Mouse (Mus musculus): ENCODE results near the gene Rfc1. TPM values are rescaled to one million over a fixed set of nuclear protein-coding genes. Genes with fewer than 3 reads are reported as not detected.
"Not testable (repeated sequence)": the region's sequence is repeated elsewhere in the genome, so short reads cannot be mapped to it uniquely, and the experiment has no call there.

The Rfc1 gene
- polyA plus RNA-seq, 2 experiments = 19.0 to 36.4 TPM

DNA sequence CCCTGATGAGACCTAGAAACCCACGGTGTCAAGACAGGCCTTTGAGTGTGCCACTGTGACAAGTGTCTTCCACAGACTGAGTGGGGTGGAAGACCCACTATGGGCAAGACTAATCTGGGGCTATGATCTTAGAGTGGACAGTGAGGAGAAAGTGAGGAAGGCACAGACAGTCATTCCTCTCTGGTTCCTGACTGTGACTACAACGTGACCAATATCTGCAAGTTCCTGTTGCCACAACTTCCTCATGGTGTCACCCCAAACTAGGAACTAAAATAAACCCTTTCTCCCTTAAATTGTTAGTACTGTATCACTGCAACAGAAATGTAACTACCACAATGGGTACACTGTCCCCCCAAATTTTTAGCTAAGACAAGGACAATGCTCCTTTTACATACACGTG is 26.6 kb downstream of the Rfc1 start:
- Histone ChIP-seq H3K4me1 (replicated peaks; ENCODE audit: control insufficient read depth in 2 of 2, insufficient read depth in 2 of 2, low read length in 1 of 2) (no peaks in the 10 kb centered on the region), H3K4me3 (ENCODE audit: insufficient read depth in 1 of 2, low read depth in 2 of 2, low read length in 2 of 2) (no peak overlapping the region), H3K27me3 (ENCODE audit: control insufficient read depth, insufficient read depth, low read length) (no peaks in the 10 kb centered on the region), H3K4me2 (ENCODE audit: low read depth) (no peak overlapping the region), H3K9ac (replicated peaks) (no peak overlapping the region), H3K36me3 (replicated peaks; ENCODE audit: control insufficient read depth, insufficient read depth, low read depth) (peaks cover 26% of the 10 kb centered on the region), H3K27ac (no peak overlapping the region), H3K9me3 (ENCODE audit: control insufficient read depth, low read length) (no peaks in the 10 kb centered on the region)
- DNase-seq (ENCODE audit: low read depth in 3 of 3, low spot score in 3 of 3) (no peak), ATAC-seq (ENCODE audit: insufficient read depth) (no peak)
- TF ChIP-seq EP300 (IDR thresholded peaks at IDR 0.05; ENCODE audit: low read depth) = no peak
- no peak for TF ChIP-seq CTCF (IDR thresholded peaks at IDR 0.05; ENCODE audit: low read depth)
- WGBS (ENCODE audit: insufficient replicate concordance) = 71% methylated on average over 3 of the region's 3 CpGs

DNA sequence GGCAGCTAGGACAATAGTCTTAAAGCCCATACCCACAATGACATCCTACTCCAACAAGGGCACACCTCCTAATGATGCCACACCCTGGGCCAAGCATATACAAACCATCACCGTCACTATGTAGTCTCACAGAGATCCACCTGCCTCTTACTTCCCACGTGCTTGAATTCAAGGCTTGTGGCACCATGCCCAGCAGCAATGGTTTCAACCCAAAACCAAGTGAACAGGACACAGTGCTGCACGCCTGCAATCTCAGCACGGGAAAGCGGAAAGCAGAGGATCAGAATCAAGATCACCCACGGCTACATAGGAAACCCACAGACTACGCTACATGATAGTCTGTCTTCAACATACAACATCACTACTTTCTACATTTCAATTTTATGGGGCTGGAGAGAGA is 27.3 kb downstream of the Rfc1 start:
- Histone ChIP-seq H3K4me3 (ENCODE audit: insufficient read depth in 1 of 2, low read depth in 2 of 2, low read length in 2 of 2) (no peak overlapping the region), H3K4me2 (ENCODE audit: low read depth) (no peak overlapping the region), H3K27me3 (ENCODE audit: control insufficient read depth, insufficient read depth, low read length) (no peaks in the 10 kb centered on the region), H3K9me3 (ENCODE audit: control insufficient read depth, low read length) (no peaks in the 10 kb centered on the region), H3K9ac (replicated peaks) (no peak overlapping the region), H3K4me1 (replicated peaks; ENCODE audit: control insufficient read depth in 2 of 2, insufficient read depth in 2 of 2, low read length in 1 of 2) (no peaks in the 10 kb centered on the region), H3K27ac (no peak overlapping the region), H3K36me3 (replicated peaks; ENCODE audit: control insufficient read depth, insufficient read depth, low read depth) (peaks cover 26% of the 10 kb centered on the region)
- no peak for ATAC-seq (ENCODE audit: insufficient read depth)
- TF ChIP-seq CTCF (IDR thresholded peaks at IDR 0.05; ENCODE audit: low read depth) (no peak), EP300 (IDR thresholded peaks at IDR 0.05; ENCODE audit: low read depth) (no peak)
- no peak for DNase-seq (ENCODE audit: low read depth in 3 of 3, low spot score in 3 of 3)
- WGBS (ENCODE audit: insufficient replicate concordance) = 83% methylated on average over 7 of the region's 7 CpGs

DNA sequence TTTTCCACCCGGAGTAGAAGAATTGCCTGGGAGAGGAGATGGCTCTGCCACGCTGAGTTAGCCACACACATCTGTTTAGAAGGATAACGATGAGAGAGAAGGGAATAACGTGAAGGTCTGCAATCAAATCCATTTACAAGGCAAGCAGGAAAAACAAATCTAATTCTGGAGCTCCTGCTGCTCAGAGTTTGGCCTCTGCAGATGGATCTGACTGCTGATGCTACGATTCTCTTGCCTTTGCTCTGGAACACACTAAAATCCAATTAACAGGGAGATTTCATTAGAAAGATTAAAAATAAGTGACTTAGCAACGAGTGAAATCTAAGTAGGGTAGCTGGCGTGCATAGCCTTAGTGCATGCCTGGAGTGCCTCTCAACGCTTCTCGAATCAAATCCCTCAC is 30.0 kb downstream of the Rfc1 start:
- Histone ChIP-seq H3K9me3 (ENCODE audit: control insufficient read depth, low read length) (no peaks in the 10 kb centered on the region), H3K9ac (replicated peaks) (no peak overlapping the region), H3K4me2 (ENCODE audit: low read depth) (no peak overlapping the region), H3K4me1 (replicated peaks; ENCODE audit: control insufficient read depth in 2 of 2, insufficient read depth in 2 of 2, low read length in 1 of 2) (0 out of 4 replicates have a peak, but pooled peaks cover 0 to under 1% of the 10 kb centered on the region in 2 experiments), H3K4me3 (ENCODE audit: insufficient read depth in 1 of 2, low read depth in 2 of 2, low read length in 2 of 2) (no peak overlapping the region), H3K27ac (no peak overlapping the region), H3K27me3 (ENCODE audit: control insufficient read depth, insufficient read depth, low read length) (no peaks in the 10 kb centered on the region), H3K36me3 (replicated peaks; ENCODE audit: control insufficient read depth, insufficient read depth, low read depth) (peaks cover 26% of the 10 kb centered on the region)
- DNase-seq (ENCODE audit: low read depth in 3 of 3, low spot score in 3 of 3) (no peak), ATAC-seq (ENCODE audit: insufficient read depth) (no peak)
- TF ChIP-seq EP300 (IDR thresholded peaks at IDR 0.05; ENCODE audit: low read depth) (no peak), CTCF (IDR thresholded peaks at IDR 0.05; ENCODE audit: low read depth) (no peak)
- WGBS (ENCODE audit: insufficient replicate concordance) = 75% methylated on average over 9 of the region's 9 CpGs

DNA sequence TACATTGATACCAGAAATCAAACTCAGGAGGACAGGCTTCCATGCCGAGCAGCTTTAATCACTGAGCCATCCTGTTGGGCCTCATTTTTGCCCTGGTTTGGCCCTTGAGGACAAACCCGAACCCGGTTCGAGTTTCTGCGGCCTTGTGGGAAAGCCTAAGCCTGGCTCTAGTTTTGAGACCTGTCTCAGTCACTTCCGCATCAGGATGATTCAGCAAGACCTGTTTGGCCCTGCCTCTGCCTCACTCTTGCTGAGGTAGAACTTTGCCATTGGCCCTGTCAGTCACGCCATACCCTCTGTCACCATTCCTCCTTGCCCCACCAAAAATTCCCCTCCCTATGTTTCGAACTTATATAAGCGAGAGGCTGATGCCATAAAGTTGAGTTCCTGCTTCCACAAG is 35.3 kb downstream of the Rfc1 start:
- no peak overlapping the region for H3K9ac ChIP-seq (replicated peaks)
- peaks cover 38% of the 10 kb centered on the region for H3K36me3 ChIP-seq (replicated peaks; ENCODE audit: control insufficient read depth, insufficient read depth, low read depth)
- H3K27ac ChIP-seq = no peak overlapping the region
- no peak overlapping the region for H3K4me3 ChIP-seq (ENCODE audit: insufficient read depth in 1 of 2, low read depth in 2 of 2, low read length in 2 of 2)
- WGBS (ENCODE audit: insufficient replicate concordance) = 81% methylated on average over 9 of the region's 9 CpGs
- H3K27me3 ChIP-seq (ENCODE audit: control insufficient read depth, insufficient read depth, low read length) = no peaks in the 10 kb centered on the region
- H3K4me2 ChIP-seq (ENCODE audit: low read depth) = no peak overlapping the region
- DNase-seq (ENCODE audit: low read depth in 3 of 3, low spot score in 3 of 3) (no peak), ATAC-seq (ENCODE audit: insufficient read depth) (no peak)
- peaks cover 4 to 14% of the 10 kb centered on the region in 2 experiments; a peak in 3 of 4 replicates for H3K4me1 ChIP-seq (replicated peaks; ENCODE audit: control insufficient read depth in 2 of 2, insufficient read depth in 2 of 2, low read length in 1 of 2)
- no peak for TF ChIP-seq EP300 (IDR thresholded peaks at IDR 0.05; ENCODE audit: low read depth)
- no peak for TF ChIP-seq CTCF (IDR thresholded peaks at IDR 0.05; ENCODE audit: low read depth)
- no peaks in the 10 kb centered on the region for H3K9me3 ChIP-seq (ENCODE audit: control insufficient read depth, low read length)

DNA sequence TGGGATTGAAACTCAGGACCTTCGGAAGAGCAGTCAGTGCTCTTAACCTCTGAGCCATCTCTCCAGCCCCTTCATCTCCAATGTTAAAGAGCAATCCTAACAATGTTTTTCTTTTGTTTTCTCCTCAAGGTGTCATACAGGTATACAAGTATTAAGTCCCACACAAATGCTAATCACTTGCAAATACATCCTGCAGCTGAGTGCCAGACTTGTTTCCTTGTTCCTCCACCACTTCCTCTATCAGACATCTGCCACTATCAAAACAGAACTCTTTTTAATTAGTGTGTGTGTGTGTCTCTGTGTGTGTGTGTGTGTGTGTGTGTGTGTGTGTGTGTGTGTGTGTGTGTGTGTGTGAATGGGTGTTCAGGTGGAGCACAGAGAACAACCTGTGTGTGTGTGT is 35.8 kb downstream of the Rfc1 start:
- not testable (repeated sequence) for ATAC-seq (ENCODE audit: insufficient read depth)

More for the DNA sequence above, 35.8 kb downstream of the Rfc1 start:
- not testable (repeated sequence) for H3K9me3 ChIP-seq (ENCODE audit: control insufficient read depth, low read length); H3K27ac ChIP-seq; H3K27me3 ChIP-seq (ENCODE audit: control insufficient read depth, insufficient read depth, low read length); DNase-seq (ENCODE audit: low read depth in 3 of 3, low spot score in 3 of 3); H3K9ac ChIP-seq (replicated peaks); H3K4me2 ChIP-seq (ENCODE audit: low read depth); H3K4me3 ChIP-seq (ENCODE audit: insufficient read depth in 1 of 2, low read depth in 2 of 2, low read length in 2 of 2)
- peaks cover 40% of the 10 kb centered on the region for H3K36me3 ChIP-seq (replicated peaks; ENCODE audit: control insufficient read depth, insufficient read depth, low read depth)
- H3K4me1 ChIP-seq (replicated peaks; ENCODE audit: control insufficient read depth in 2 of 2, insufficient read depth in 2 of 2, low read length in 1 of 2) = peaks cover 4 to 14% of the 10 kb centered on the region in 2 experiments; a peak in 3 of 4 replicates
- 87% methylated on average over 1 of the region's 1 CpGs for WGBS (ENCODE audit: insufficient replicate concordance)
